Mouse (Mus musculus) kidney, adult 8-10 months (tissue): ENCODE measurements around the gene Mttp.
A peak's percentile ranks its signal among the peaks of the same experiment; 100 is the strongest.
"Not testable (repeated sequence)": the region's sequence is repeated elsewhere in the genome, so short reads cannot be mapped to it uniquely, and the experiment has no call there.

Experiments used
- DNase-seq, 2 experiments: peaks; one replicate each; pipeline ENCODE4 v3.0.0; 2022

The Mttp gene

DNA sequence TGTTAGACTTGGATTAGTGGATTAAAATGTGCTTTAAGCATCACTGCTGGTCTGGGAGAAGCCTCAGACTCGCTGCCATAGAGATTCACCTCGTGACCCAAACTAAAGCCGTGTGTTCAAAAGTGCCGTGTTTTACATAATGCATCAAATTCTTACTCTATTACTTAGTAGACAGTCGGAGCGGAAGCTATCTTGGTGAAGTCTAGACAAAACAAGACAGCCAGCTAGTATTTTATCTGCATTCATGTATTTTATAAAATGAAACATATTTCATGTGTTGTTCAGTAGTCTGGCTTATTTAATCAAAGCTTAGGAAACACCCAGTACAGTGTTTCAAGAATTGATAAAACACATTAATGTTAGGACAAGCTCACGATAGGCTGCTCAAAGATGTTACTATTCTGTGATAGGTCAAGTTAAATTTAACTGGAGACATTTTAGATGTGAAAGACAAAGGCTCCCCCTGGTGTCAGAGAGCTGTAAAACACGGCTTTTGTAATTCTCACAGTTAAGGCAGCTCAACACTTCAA lies at the start of gene Mttp:
Gene Mttp (minus strand): TSS at position 327 of the 530 bp plus-strand sequence.
- peak; percentile 81 to 87 for DNase-seq

GRCm38 (mm10) chr3:138193683-138194302 lies 49.0 kb upstream of the Mttp start, which contains the start of gene 4930579F01Rik:
4930579F01Rik (minus strand) TSS chr3:138193825.
- no peak for DNase-seq

GRCm38 (mm10) chr3:138192260-138192659 lies 47.5 kb upstream of the Mttp start:
- no peak for DNase-seq

GRCm38 (mm10) chr3:138185995-138186930 lies 41.5 kb upstream of the Mttp start:
- no peak for DNase-seq

DNA sequence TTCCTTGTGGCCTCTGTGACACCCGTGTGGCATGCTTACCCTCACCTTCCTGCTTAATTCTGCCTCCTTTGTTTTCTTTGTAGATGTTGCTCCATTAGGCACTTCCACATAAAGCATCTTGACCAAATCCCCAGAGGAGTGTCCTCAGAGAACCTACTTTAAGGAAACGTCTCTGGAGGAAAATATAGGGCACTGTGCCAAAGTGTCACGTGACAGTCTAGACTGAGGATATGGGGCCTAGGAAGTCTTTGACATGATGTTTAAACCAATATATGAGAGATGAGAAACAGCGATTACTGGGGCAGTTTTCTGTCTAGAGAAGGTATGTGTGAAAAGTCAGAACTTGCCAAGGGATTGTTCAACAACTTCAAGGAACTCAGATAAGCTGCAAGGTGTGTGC lies 40.5 kb upstream of the Mttp start:
- DNase-seq: peak in 1 of 2 experiments; percentile 6

- no peak for DNase-seq
Measured at GRCm38 (mm10) chr3:138183371-138183770, 38.6 kb upstream of the Mttp start.

DNA sequence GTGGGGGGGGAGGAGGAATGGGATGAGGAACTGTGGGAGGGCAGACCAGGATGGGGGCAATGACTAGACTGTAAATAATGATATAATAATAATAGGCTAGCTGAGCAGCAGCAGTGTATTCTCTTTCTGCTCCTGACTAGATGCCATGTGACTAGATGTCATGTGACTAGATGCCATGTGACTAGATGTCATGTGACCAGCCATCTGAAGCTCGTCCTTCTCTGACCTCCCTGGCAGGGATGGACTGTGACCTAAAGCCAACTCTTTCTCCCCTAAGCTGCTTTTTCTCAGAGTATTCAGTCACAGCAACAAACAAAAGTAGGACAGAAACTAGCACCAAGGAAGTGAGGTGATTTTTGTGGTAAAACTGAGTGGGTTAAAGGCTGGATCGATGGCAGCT lies 37.3 kb upstream of the Mttp start:
- DNase-seq: no peak

GRCm38 (mm10) chr3:138175551-138175950 lies 30.8 kb upstream of the Mttp start:
- DNase-seq: no peak

DNA sequence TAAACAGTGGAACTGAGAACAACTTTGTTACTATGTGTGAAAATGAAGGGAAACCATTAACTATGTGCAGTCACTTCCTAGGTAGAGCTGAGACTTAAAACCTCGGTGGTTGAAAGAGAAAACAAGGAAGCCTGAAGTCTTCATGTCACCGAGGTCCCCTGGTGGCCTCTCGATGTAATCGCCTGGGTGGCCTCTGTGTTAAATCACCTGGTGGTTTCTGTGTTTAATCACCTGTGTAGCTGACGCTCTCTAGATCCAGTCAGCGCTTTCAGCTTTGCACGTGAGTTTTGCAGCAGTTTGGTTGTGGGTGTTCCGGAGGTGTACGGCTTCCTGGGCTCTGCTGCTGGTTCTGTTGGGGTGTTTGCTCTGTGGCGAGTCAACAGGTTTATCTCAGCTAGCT lies 28.5 kb upstream of the Mttp start:
- peak in 1 of 2 experiments; percentile 3 for DNase-seq

GRCm38 (mm10) chr3:138162553-138163183 lies 17.9 kb upstream of the Mttp start:
- DNase-seq: no peak

DNA sequence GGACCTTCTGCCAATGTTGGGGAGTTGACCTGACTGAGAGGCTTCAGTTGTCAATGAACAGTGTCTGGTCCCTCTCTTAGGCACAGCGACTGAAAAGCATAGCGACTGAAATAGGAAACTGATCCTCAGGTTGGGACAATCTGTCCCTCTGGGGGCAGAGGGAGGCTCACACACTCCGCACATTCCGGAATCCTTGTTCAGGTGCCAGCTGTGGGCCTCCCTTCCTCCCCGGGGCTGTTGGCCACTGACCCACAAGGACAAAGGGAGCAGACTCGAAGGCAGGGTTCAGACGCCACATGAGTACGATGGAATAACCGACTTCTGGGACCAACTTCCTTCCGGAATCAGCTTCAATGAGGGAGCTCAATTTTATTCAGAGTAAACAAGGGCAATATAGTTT lies 16.9 kb upstream of the Mttp start:
- no peak for DNase-seq

GRCm38 (mm10) chr3:138156651-138157050 lies 11.9 kb upstream of the Mttp start:
- no peak for DNase-seq

GRCm38 (mm10) chr3:138155062-138155461 lies 10.3 kb upstream of the Mttp start:
- DNase-seq: no peak

DNA sequence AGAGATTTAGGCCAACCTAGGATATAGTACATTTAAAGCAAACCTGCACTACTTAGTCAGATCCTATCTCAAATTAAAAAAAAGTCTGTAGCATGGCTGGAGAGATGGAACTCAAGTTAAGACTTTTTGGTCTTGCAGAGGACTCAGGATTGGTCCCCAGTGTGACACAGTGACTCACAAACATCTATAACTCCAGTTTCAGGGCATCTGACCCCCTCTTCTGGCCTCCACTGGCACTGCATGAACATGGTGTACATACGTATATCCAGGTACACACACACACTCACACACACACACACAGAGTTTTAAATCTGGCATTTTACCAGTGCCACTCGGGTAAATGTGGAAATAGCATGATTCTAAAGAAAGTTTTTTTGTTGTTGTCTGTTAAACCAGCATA lies 4.0 kb upstream of the Mttp start:
- no peak for DNase-seq

- no peak for DNase-seq
Measured at GRCm38 (mm10) chr3:138144060-138144641, 617 bp downstream of the Mttp start.

DNA sequence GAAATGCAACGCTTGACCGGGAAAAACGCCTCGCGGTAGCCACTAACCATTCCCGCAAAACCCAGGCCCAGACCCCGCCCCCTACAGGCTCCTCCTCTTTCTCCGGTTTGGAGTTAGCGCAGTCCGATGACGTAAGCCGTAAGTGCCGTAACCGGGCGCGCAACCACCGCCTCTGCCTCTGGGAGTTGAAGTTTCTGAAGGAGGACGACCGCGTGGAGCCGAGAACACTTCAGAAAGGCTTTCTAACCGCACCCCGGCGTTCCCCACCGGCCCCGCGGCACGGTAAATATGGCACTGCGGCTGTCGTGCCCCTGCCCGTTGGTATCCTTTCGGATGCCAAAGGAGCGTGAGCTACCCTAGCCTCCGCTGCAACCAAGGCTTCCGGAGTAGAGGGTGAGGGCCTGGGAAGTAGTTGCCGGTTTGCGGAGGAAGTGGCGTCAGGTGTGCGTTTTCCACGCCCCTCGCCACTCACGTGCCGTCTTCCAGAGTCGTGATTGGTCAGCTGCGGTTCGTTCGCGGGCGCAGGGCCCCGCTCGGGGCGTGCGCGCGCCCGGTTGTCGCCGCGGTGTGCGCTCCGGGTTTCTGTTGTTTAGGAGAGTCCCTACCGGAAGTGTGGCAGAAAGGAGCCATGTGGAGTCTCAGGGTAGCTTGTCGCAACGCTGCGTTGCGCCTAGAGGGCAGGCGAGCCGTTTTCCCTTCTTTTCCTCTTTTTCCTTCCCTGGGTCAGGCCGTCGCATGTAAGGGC lies 1.3 kb downstream of the Mttp start, which contains the start of gene Trmt10a:
Gene Trmt10a (plus strand): TSS at position 134 of the 745 bp plus-strand sequence.
- DNase-seq: peak; percentile 98 to 99

- no peak for DNase-seq
Measured at GRCm38 (mm10) chr3:138142733-138143314, 1.9 kb downstream of the Mttp start.

DNA sequence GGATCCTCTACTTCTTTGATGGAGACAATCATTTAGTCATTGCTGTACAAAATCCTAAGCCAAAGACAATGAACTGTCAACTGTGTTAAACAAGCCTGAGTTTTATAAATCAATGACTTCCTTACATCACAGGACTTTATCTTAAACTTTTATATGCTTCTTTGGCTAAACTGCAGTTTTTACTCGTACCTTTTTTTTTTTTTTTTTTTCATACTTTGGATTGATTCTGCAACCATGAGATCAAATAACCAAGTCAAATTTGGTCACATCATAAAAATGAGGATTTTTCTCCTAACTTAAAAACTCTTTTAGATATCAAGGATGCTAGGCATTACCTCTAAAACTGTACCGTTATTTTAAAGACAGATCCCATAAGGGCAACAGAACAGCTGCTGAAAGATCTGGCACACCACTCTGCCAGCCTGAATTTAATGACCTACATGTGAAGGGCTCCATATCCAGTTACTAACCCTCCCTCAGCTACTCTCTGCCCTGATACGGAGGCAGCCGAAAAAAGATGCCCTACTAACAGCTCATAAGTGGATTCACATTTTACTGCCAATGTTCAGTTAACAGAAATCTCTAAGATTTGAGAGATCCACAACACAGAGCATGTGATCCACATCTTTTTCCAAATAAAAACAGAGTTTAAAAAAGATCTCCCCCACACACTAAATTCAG lies 2.6 kb downstream of the Mttp start:
- DNase-seq: peak in 1 of 2 experiments; percentile 12

DNA sequence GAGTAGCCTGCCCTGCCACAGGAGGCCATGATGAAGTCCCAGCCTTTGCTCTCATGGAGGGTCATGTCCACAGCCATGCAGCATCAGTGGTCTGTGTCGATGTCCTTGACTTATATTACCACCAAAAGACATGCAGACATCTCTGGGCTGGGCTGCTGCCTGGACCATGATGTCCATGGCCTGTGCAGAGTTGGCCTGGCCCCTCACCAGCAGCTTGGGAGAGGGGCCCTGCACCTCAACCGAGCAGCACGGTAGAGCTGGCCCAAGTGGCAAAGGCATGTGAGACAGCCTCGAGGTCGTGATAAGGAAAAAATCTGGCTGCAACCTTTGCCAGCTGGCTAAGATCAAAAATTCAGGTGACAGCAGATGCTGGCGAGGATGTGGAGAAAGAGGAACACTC lies 5.1 kb downstream of the Mttp start:
- DNase-seq: no peak

GRCm38 (mm10) chr3:138138146-138138545 lies 6.6 kb downstream of the Mttp start:
- DNase-seq: not testable (repeated sequence)

GRCm38 (mm10) chr3:138134528-138134927 lies 10.2 kb downstream of the Mttp start:
- no peak for DNase-seq
